Mouse (Mus musculus): Measurements from ENCODE around the gene Opcml.

Opcml gene

GRCm38 (mm10) chr9:28247742-28248503 is 457.3 kb downstream of the Opcml start:
- DNase-seq (ENCODE audit: low read depth, low spot score): peak; percentile 21

GRCm38 (mm10) chr9:28251341-28251740 is 460.8 kb downstream of the Opcml start:
- DNase-seq (ENCODE audit: low read depth, low spot score): no peak

- DNase-seq (ENCODE audit: low read depth, low spot score): no peak
Measured at GRCm38 (mm10) chr9:28255128-28255904, 464.7 kb downstream of the Opcml start.

GRCm38 (mm10) chr9:28255905-28256268 is 465.3 kb downstream of the Opcml start:
- no peak for DNase-seq (ENCODE audit: low read depth, low spot score)

GRCm38 (mm10) chr9:28261078-28261753 is 470.6 kb downstream of the Opcml start:
- DNase-seq (ENCODE audit: low read depth, low spot score): peak; percentile 74

GRCm38 (mm10) chr9:28262021-28262420 is 471.4 kb downstream of the Opcml start:
- DNase-seq (ENCODE audit: low read depth, low spot score): no peak

- DNase-seq (ENCODE audit: low read depth, low spot score): no peak
Measured at GRCm38 (mm10) chr9:28262896-28263295, 472.3 kb downstream of the Opcml start.

GRCm38 (mm10) chr9:28264761-28265160 is 474.2 kb downstream of the Opcml start:
- DNase-seq (ENCODE audit: low read depth, low spot score): no peak

GRCm38 (mm10) chr9:28273816-28274215 is 483.2 kb downstream of the Opcml start:
- DNase-seq (ENCODE audit: low read depth, low spot score): no peak

- DNase-seq (ENCODE audit: low read depth, low spot score): no peak
Measured at GRCm38 (mm10) chr9:28278555-28278954, 488.0 kb downstream of the Opcml start.

- no peak for DNase-seq (ENCODE audit: low read depth, low spot score)
Measured at GRCm38 (mm10) chr9:28281025-28281424, 490.4 kb downstream of the Opcml start.

GRCm38 (mm10) chr9:28281571-28281970 is 491.0 kb downstream of the Opcml start:
- DNase-seq (ENCODE audit: low read depth, low spot score): no peak

GRCm38 (mm10) chr9:28285016-28285415 is 494.4 kb downstream of the Opcml start:
- no peak for DNase-seq (ENCODE audit: low read depth, low spot score)

- DNase-seq (ENCODE audit: low read depth, low spot score): no peak
Measured at GRCm38 (mm10) chr9:28286384-28286783, 495.8 kb downstream of the Opcml start.

GRCm38 (mm10) chr9:28287485-28287884 is 496.9 kb downstream of the Opcml start:
- DNase-seq (ENCODE audit: low read depth, low spot score): no peak

GRCm38 (mm10) chr9:28289696-28290330 is 499.2 kb downstream of the Opcml start:
- DNase-seq (ENCODE audit: low read depth, low spot score): no peak

- DNase-seq (ENCODE audit: low read depth, low spot score): no peak
Measured at GRCm38 (mm10) chr9:28303659-28304058, 513.1 kb downstream of the Opcml start.

- DNase-seq (ENCODE audit: low read depth, low spot score): peak; percentile 45
Measured at GRCm38 (mm10) chr9:28306364-28307121, 516.0 kb downstream of the Opcml start.

GRCm38 (mm10) chr9:28307122-28307430 is 516.5 kb downstream of the Opcml start:
- no peak for DNase-seq (ENCODE audit: low read depth, low spot score)

- no peak for DNase-seq (ENCODE audit: low read depth, low spot score)
Measured at GRCm38 (mm10) chr9:28307481-28308050, 517.0 kb downstream of the Opcml start.

GRCm38 (mm10) chr9:28317881-28318280 is 527.3 kb downstream of the Opcml start:
- no peak for DNase-seq (ENCODE audit: low read depth, low spot score)

All from forelimb bud, embryonic 11.5 days (tissue).